Mouse (Mus musculus) yolk sac, embryonic 10.5 days (tissue): ENCODE measurements at regions not wholly inside any gene's neighbourhood (a gene's known extent, or its start where the extent isn't known, plus 50 kb on each side); places are given as distances from the start of the nearest gene placed in this dataset.
A peak's percentile ranks its signal among the peaks of the same experiment; 100 is the strongest.

Experiments used
- DNase-seq: peaks from one replicate; pipeline ENCODE4 v3.0.0-alpha.2; 2017; ENCODE audit warnings: low spot score

GRCm38 (mm10) chr5:101122914-101123313 lies 277.4 kb downstream of the Gpat3 start:
- DNase-seq, result no peak

GRCm38 (mm10) chr5:101120509-101121201 lies 275.1 kb downstream of the Gpat3 start:
- no peak for DNase-seq

GRCm38 (mm10) chr5:101112151-101112769 lies 266.7 kb downstream of the Gpat3 start:
- DNase-seq, result no peak

- DNase-seq, result no peak
Observed at GRCm38 (mm10) chr5:101111619-101112018, 266.1 kb downstream of the Gpat3 start.

GRCm38 (mm10) chr5:101100975-101101699 lies 255.6 kb downstream of the Gpat3 start:
- DNase-seq, result no peak

- DNase-seq, result no peak
Observed at GRCm38 (mm10) chr5:101091027-101091598, 245.6 kb downstream of the Gpat3 start.

GRCm38 (mm10) chr5:101090415-101091026 lies 245.0 kb downstream of the Gpat3 start:
- DNase-seq, result no peak

- no peak for DNase-seq
Observed at GRCm38 (mm10) chr5:101085199-101085598, 239.7 kb downstream of the Gpat3 start.

GRCm38 (mm10) chr5:101082611-101083010 lies 237.1 kb downstream of the Gpat3 start:
- DNase-seq, result no peak

DNA sequence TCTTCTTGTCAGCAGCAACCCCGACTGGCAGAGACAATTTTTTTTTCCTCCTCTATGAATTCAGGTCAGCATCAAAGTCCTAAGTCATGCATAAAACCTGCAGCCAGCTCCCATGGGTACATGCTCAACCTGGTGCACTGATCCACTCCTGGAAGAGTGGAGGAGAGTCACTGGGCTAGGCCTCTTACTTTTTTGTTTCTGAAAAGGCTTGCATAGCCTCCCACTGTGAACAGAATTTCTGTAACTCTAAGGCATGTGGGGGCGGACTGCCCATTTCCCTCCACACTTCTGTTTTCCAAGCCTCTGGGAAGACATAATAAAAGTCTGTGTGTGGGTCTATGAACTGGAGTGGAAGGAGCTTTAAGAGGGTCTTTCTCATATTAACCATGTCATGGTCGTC lies 218.8 kb downstream of the Gpat3 start:
- DNase-seq, result no peak

- DNase-seq, result no peak
Observed at GRCm38 (mm10) chr5:101063254-101063653, 217.7 kb downstream of the Gpat3 start.

- no peak for DNase-seq
Observed at GRCm38 (mm10) chr5:101051591-101051990, 206.1 kb downstream of the Gpat3 start.

GRCm38 (mm10) chr5:101040488-101040887 lies 195.0 kb downstream of the Gpat3 start:
- DNase-seq, result no peak

DNA sequence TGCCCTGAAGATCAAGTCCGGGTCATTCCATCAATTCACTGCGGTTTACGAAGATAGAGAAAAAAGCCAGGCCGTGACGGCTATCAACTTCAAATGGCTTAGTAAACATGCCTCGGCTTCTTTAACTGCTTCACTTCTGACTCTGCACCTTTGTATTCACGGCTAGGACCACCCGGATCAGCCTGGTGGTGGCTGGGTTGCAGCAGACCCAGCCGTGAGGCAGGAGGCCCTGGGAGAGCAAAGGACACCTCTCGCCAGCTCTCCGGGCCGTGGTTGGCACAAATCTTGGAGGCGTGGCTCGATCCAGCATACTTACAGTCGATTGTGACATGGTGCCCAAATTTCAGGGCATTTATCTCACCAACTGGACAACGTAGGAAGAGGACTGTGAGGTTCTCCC lies 187.5 kb downstream of the Gpat3 start:
- no peak for DNase-seq

DNA sequence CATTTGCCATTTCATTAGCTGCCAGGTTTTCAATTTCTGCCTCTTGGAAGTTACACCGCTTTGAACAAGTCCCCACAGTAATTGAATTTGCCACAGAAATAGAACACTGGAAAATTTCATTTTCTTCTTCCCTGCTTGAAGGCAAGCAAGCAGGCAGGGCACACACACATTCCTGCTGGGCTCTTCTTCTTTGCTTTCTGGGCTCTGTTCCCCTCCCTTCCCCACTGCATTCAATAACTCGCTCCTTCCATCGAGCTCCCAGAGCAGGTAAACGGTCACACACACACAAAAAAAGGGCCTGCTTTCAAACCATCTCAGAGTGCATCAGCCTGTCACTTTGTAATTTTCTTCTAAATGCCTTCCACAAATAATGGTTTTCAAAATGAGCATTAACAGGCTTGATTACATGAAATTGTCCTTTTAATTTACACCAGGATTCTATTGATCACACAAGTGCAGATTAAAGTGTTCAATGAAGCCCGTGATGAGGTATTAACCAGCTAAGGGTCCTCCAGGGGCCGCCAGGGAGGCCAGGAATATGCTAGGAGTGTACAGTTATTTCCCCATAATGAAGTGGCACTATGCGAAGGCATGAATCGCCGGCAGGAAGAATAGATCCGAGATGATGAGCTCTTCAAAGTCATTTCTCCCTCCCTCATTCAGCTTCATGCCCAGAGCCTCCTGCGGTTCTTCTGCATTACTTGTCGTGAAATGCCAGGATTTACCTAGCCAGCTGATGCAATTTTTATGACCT lies 186.8 kb downstream of the Gpat3 start:
- no peak for DNase-seq

GRCm38 (mm10) chr5:101024796-101025195 lies 179.3 kb downstream of the Gpat3 start:
- no peak for DNase-seq

GRCm38 (mm10) chr5:101023784-101024183 lies 178.3 kb downstream of the Gpat3 start:
- DNase-seq, result no peak

DNA sequence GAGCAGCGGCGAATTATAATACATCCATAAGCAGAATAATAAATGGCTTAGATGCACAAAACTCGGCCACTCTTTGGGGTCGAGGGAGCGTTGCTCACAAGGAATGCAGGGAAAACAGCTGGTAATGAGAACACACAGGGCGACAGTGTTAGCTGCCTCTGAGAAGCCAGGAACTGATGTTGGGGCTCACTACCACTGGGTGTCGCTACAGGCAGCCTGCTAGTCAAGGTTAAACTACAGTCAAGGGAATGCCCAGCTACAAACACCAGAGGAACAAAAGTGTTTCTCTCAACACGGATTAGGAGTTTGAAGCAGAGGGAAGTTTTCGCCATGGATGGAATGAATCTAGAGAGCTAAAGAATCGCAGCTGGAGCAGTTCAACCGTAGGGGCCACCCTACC lies 175.3 kb downstream of the Gpat3 start:
- peak; percentile 53 for DNase-seq

DNA sequence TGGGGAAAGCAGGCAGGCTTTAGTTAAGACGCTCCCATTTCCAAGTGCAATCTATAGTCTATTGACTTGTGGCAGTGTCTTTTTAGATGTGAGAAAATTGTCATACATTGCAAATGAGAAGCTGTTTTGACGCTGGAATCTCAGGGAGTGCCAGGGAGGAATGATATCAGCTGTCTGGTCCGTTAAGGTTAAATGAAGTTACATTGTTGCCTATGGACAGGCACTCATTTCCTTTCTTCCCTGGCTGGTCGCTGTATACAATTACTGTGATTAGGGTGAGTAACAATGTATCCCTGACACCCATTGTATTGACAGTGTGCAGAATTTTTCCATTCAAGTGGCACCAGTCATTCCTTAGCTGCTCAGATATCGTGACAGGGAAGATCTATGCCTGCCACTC lies 168.3 kb downstream of the Gpat3 start:
- DNase-seq, result no peak

DNA sequence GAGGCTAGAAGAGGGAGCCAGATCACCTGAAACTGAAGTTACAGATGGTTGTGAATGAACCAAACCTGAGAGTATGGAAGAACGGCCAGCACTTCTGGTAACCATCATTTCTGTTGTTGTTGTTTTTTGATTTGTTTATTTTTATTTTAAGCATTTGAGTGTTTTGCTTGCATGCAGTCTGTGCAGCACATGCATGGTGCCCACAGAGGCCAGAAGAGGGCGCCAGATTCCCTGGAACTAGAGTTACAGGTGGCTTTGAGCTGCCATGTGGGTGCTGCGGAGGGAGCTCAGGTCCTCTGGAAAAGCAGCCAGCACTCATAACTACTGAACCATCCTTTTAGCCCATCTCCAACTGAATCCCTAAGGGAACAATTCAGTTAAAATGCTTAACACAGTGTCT lies 159.7 kb downstream of the Gpat3 start:
- DNase-seq, result no peak

DNA sequence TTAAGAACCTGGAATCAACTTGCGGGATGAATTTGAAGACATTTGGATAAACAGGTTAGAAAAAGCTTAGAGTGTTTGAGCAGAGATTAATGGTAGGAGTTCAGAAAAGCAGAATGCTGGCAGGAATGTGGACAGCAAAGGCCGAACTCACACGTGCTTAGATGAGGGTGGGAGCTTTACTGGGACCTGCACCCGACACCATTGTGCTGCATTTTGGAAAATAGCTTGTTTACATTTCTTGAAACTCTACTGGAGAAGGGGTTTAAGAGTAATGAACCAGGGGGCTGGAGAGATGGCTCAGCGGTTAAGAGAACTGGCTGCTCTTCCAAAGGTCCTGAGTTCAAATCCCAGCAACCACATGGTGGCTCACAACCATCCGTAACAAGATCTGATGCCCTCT lies 154.9 kb downstream of the Gpat3 start:
- no peak for DNase-seq

DNA sequence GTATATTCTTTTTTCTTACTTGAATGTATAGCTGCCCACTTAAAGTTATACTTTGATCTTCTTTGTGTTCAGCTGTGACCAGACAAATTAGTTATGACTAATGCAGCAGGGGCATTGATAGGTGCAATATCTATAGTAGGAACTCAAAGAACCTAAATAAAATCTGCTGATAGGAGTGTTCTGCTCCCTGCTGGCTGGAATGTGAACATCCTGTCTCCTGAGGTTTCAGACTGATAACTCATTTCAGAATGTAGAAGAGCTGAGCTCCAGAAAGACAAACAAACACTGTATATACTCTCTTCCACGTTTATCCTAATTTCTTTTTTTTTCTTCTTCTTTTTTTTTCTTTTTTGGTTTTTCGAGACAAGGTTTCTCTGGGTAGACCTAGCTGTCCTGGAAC lies 146.9 kb downstream of the Gpat3 start:
- no peak for DNase-seq
